Mouse (Mus musculus) liver, embryonic 16.5 days (tissue): Measurements from ENCODE around the gene Trib3. TPM values are rescaled to one million over a fixed set of nuclear protein-coding genes. Genes with fewer than 3 reads are reported as not detected.

ENCODE experiments used
- ATAC-seq: fragments of 200-750 bp; cut with Nextera tagmentation; 2 replicates; pipeline ENCODE4 v1.8.0; 2017; ENCODE audit warnings: low read depth, mild to moderate bottlenecking, moderate number of reproducible peaks, moderate library complexity
- H3K27ac ChIP-seq: fragments of 300-500 bp; sonication (generic); 2 replicates; pipeline ENCODE4 v1.5.1; 2014; ENCODE audit warnings: mild to moderate bottlenecking, low read length
- H3K27me3 ChIP-seq: fragments of 300-500 bp; sonication (generic); 2 replicates; pipeline ENCODE4 v1.6.1; 2014; ENCODE audit warnings: low read depth, low read length, mixed read lengths; ENCODE audit not compliant: control insufficient read depth, insufficient read depth
- H3K36me3 ChIP-seq: fragments of 300-500 bp; sonication (generic); 2 replicates; pipeline ENCODE4 v1.6.1; 2014; ENCODE audit warnings: mild to moderate bottlenecking; ENCODE audit not compliant: control insufficient read depth, insufficient read depth
- H3K4me1 ChIP-seq: fragments of 300-500 bp; sonication (generic); 2 replicates; pipeline ENCODE4 v1.6.1; 2014; ENCODE audit warnings: low read depth, low read length, mixed read lengths; ENCODE audit not compliant: control insufficient read depth
- H3K4me2 ChIP-seq: fragments of 300-500 bp; sonication (generic); 2 replicates; pipeline ENCODE4 v1.6.1; 2014; ENCODE audit warnings: low read depth, low read length, mixed read lengths
- H3K4me3 ChIP-seq: fragments of 300-500 bp; sonication (generic); 2 replicates; pipeline ENCODE4 v1.5.1; 2014; ENCODE audit warnings: low read depth, mild to moderate bottlenecking, low read length
- H3K9ac ChIP-seq: fragments of 300-500 bp; sonication (generic); 2 replicates; pipeline ENCODE4 v1.6.1; 2014; ENCODE audit warnings: low read depth, low read length
- H3K9me3 ChIP-seq: fragments of 300-500 bp; sonication (generic); replicated peaks from 2 replicates; pipeline ENCODE4 v1.6.1; 2016; ENCODE audit warnings: low read length; ENCODE audit not compliant: control insufficient read depth
- WGBS: fragments of 180-500 bp; shearing (Covaris S2); extraction: QIAGEN DNeasy Blood & Tissue Kit; methylation state at CpG from one replicate; pipeline ENCODE4 v1.1.7; 2014; ENCODE audit not compliant: insufficient replicate concordance; 5-methylcytosine and 5-hydroxymethylcytosine counted together
- polyA plus RNA-seq: library from polyadenylated mRNA; unstranded; fragments of >200 nt; fragmentation: Nextera tagmentation; extraction: Ambion mirVana; gene quantifications from 2 replicates; pipeline ENCODE4 v1.2.1, GENCODE M21; 2015

Gene Trib3
- polyA plus RNA-seq, 1 experiment from 2014 or later = 6.5 TPM

GRCm38 (mm10) chr2:152357254-152357653 is 13.4 kb upstream of the Trib3 start:
- peaks cover 4% of the 10 kb centered on the region; the same call in 1 of the 2 replicates for H3K4me1 ChIP-seq
- H3K4me3 ChIP-seq = no peak overlapping the region
- no peak overlapping the region for H3K4me2 ChIP-seq
- no peak overlapping the region for H3K9ac ChIP-seq
- WGBS = 79% methylated on average over 3 of the region's 3 CpGs
- H3K27me3 ChIP-seq = no peaks in the 10 kb centered on the region
- H3K36me3 ChIP-seq = no peaks in the 10 kb centered on the region
- ATAC-seq = no peak
- no peak overlapping the region for H3K27ac ChIP-seq
- 0 out of 2 replicates have a peak, but pooled peaks cover 2% of the 10 kb centered on the region for H3K9me3 ChIP-seq

GRCm38 (mm10) chr2:152349842-152350540 is 6.2 kb upstream of the Trib3 start:
- ATAC-seq = no peak
- 66% methylated on average over 8 of the region's 8 CpGs for WGBS
- peaks cover 29% of the 10 kb centered on the region for H3K4me1 ChIP-seq
- H3K9ac ChIP-seq = no peak overlapping the region
- H3K4me2 ChIP-seq = no peak overlapping the region
- no peaks in the 10 kb centered on the region for H3K36me3 ChIP-seq
- no peaks in the 10 kb centered on the region for H3K9me3 ChIP-seq
- no peaks in the 10 kb centered on the region for H3K27me3 ChIP-seq
- H3K4me3 ChIP-seq = no peak overlapping the region
- H3K27ac ChIP-seq = no peak overlapping the region

DNA sequence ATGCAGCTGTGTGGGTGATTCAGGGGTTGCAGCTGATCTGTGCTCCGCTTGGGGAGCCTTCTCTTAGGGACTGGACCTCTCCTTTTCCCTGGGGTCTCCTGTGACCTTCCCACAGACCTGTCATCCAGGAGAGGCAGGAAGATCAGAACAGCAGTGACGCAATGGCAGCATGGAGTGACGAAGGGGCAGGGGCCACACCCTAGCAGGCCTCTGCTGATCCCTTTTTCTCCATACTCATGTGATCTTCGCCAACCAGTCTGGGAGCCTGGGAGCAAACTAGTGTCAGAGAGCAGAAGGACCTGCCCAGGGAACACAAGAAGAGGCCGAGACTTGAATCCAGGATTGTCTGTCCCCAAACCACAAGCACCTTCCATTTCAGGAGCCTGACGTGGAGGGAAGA is 5.4 kb upstream of the Trib3 start:
- no peaks in the 10 kb centered on the region for H3K36me3 ChIP-seq
- no peak overlapping the region for H3K4me3 ChIP-seq
- H3K27ac ChIP-seq = no peak overlapping the region
- no peak for ATAC-seq
- no peaks in the 10 kb centered on the region for H3K27me3 ChIP-seq
- H3K9ac ChIP-seq = no peak overlapping the region
- 65% methylated on average over 6 of the region's 6 CpGs for WGBS
- H3K4me1 ChIP-seq = peaks cover 35% of the 10 kb centered on the region
- no peaks in the 10 kb centered on the region for H3K9me3 ChIP-seq
- H3K4me2 ChIP-seq = no peak overlapping the region

- peaks cover 47% of the 10 kb centered on the region for H3K4me1 ChIP-seq
- no peak overlapping the region for H3K4me3 ChIP-seq
- no peak overlapping the region for H3K4me2 ChIP-seq
- WGBS = 57% methylated on average over 2 of the region's 2 CpGs
- no peaks in the 10 kb centered on the region for H3K36me3 ChIP-seq
- no peak overlapping the region for H3K9ac ChIP-seq
- ATAC-seq = no peak
- peak overlapping the region; percentile 82 for H3K27ac ChIP-seq
- no peaks in the 10 kb centered on the region for H3K9me3 ChIP-seq
- H3K27me3 ChIP-seq = no peaks in the 10 kb centered on the region; the same call in 1 of the 2 replicates
Measured at GRCm38 (mm10) chr2:152347722-152348121, 3.9 kb upstream of the Trib3 start.

GRCm38 (mm10) chr2:152346776-152347465 is 3.1 kb upstream of the Trib3 start:
- Histone ChIP-seq H3K27ac (peak overlapping the region; percentile 82), H3K4me3 (peak overlapping the region; percentile 25; the same call in 1 of the 2 replicates), H3K4me2 (peak overlapping the region; percentile 59), H3K27me3 (no peaks in the 10 kb centered on the region; the same call in 1 of the 2 replicates), H3K4me1 (peaks cover 47% of the 10 kb centered on the region), H3K9ac (peak overlapping the region; percentile 46), H3K36me3 (no peaks in the 10 kb centered on the region), H3K9me3 (no peaks in the 10 kb centered on the region)
- peak; percentile 70 for ATAC-seq
- 13% methylated on average over 9 of the region's 9 CpGs for WGBS

GRCm38 (mm10) chr2:152345393-152345792 is 1.6 kb upstream of the Trib3 start:
- no peak overlapping the region for H3K27ac ChIP-seq
- no peaks in the 10 kb centered on the region for H3K36me3 ChIP-seq
- WGBS = 81% methylated on average over 6 of the region's 6 CpGs
- H3K27me3 ChIP-seq = no peaks in the 10 kb centered on the region; the same call in 1 of the 2 replicates
- ATAC-seq = no peak
- peaks cover 47% of the 10 kb centered on the region for H3K4me1 ChIP-seq
- no peak overlapping the region for H3K4me2 ChIP-seq
- H3K9ac ChIP-seq = no peak overlapping the region
- no peaks in the 10 kb centered on the region for H3K9me3 ChIP-seq
- H3K4me3 ChIP-seq = no peak overlapping the region

GRCm38 (mm10) chr2:152344909-152345308 is 1.1 kb upstream of the Trib3 start:
- 71% methylated on average over 5 of the region's 5 CpGs for WGBS
- Histone ChIP-seq H3K27me3 (no peaks in the 10 kb centered on the region; the same call in 1 of the 2 replicates), H3K4me3 (no peak overlapping the region), H3K4me1 (peaks cover 45% of the 10 kb centered on the region), H3K27ac (no peak overlapping the region), H3K9ac (no peak overlapping the region), H3K36me3 (no peaks in the 10 kb centered on the region), H3K9me3 (no peaks in the 10 kb centered on the region), H3K4me2 (no peak overlapping the region)
- ATAC-seq = no peak

DNA sequence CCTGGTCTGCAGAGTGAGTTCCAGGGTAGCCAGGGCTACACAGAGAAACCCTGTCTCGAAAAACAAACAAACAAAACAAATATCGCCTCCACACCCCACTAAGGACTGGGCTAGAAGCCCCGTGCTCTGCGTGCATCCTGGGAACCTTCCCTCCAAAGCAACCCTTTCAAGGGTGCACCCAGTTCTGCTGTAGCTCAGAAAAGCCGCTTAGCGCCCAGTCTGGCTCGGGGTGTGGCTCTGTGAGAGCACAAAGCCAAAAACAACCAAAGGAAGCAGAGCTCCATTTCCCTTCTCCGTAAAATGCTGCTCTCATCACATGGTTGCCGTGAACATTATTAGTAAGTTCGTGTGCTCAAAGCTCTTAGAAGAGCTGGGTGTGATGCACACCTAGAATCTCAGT is 529 bp upstream of the Trib3 start:
- peak overlapping the region; percentile 94 for H3K4me2 ChIP-seq
- H3K4me1 ChIP-seq = peaks cover 40% of the 10 kb centered on the region
- H3K36me3 ChIP-seq = no peaks in the 10 kb centered on the region
- H3K9ac ChIP-seq = peak overlapping the region; percentile 84
- 18% methylated on average over 10 of the region's 10 CpGs for WGBS
- no peak for ATAC-seq
- no peaks in the 10 kb centered on the region; the same call in 1 of the 2 replicates for H3K27me3 ChIP-seq
- H3K9me3 ChIP-seq = no peaks in the 10 kb centered on the region
- peak overlapping the region; percentile 70 for H3K4me3 ChIP-seq
- peak overlapping the region; percentile 21 for H3K27ac ChIP-seq

DNA sequence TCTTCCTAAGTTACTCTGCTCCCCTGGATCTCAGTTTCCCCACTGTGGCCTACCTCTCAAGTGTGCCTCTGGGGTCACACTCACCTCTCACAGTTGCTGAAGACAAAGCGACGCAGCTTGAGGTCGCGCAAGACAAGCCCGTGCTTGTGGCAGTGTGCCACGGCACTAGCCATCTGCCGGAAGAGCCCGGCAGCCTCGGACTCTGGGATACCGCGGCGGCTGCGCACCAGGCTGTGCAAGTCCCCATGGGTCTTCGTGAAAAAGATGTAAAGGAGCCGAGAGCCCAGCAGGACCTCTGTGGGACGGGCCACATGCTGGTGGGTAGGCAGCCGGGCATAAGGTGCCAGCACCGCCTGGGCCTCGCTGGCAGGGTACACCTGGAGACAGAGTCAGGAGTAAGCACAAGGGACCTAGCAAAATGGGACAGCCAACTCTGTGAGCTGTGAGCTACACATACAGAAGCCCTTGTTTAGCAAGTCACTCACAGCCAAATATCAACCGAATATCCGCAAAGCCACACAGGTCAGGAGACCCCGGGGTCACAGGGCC is 4.1 kb downstream of the Trib3 start:
- Histone ChIP-seq H3K27me3 (no peaks in the 10 kb centered on the region; the same call in 1 of the 2 replicates), H3K4me1 (peaks cover 17% of the 10 kb centered on the region), H3K36me3 (no peaks in the 10 kb centered on the region), H3K4me2 (no peak overlapping the region), H3K4me3 (no peak overlapping the region), H3K27ac (no peak overlapping the region), H3K9me3 (no peaks in the 10 kb centered on the region), H3K9ac (no peak overlapping the region)
- no peak for ATAC-seq
- WGBS = 82% methylated on average over 22 of the region's 22 CpGs
